Mouse (Mus musculus) lung, embryonic 14.5 days (tissue): Measurements from ENCODE around the gene Samd4b. TPM values are rescaled to one million over a fixed set of nuclear protein-coding genes. Genes with fewer than 3 reads are reported as not detected.

Experiments
- ATAC-seq: fragments of 200-750 bp; cut with Nextera tagmentation; 2 replicates; pipeline ENCODE4 v1.8.0; 2017; ENCODE audit warnings: mild to moderate bottlenecking, moderate TSS enrichment, moderate library complexity; ENCODE audit not compliant: insufficient read depth
- DNase-seq: peaks from one replicate; pipeline ENCODE4 v3.0.0-alpha.2; 2015
- H3K27ac ChIP-seq: fragments of 300-500 bp; sonication (generic); 2 replicates; pipeline ENCODE4 v1.5.1; 2014; ENCODE audit warnings: low read depth, mild to moderate bottlenecking, moderate library complexity
- H3K27me3 ChIP-seq: fragments of 300-500 bp; sonication (generic); 2 replicates; pipeline ENCODE4 v1.6.1; 2014; ENCODE audit warnings: low read length, control low read depth; ENCODE audit not compliant: insufficient read depth
- H3K36me3 ChIP-seq: fragments of 300-500 bp; sonication (generic); 2 replicates; pipeline ENCODE4 v1.6.1; 2014; ENCODE audit warnings: control low read depth; ENCODE audit not compliant: insufficient read depth
- H3K4me1 ChIP-seq: fragments of 300-500 bp; sonication (generic); 2 replicates; pipeline ENCODE4 v1.6.1; 2014; ENCODE audit warnings: antibody characterized with exemption, control low read depth; ENCODE audit not compliant: insufficient read depth
- H3K4me2 ChIP-seq: fragments of 300-500 bp; sonication (generic); 2 replicates; pipeline ENCODE4 v1.6.1; 2014; ENCODE audit warnings: mild to moderate bottlenecking
- H3K4me3 ChIP-seq: fragments of 300-500 bp; sonication (generic); 2 replicates; pipeline ENCODE4 v1.5.1; 2014; ENCODE audit warnings: low read depth, low read length
- H3K9ac ChIP-seq: fragments of 300-500 bp; sonication (generic); 2 replicates; pipeline ENCODE4 v1.6.1; 2014
- H3K9me3 ChIP-seq: fragments of 300-500 bp; sonication (generic); 2 replicates; pipeline ENCODE4 v1.6.1; 2016; ENCODE audit warnings: low read depth, low read length, control low read depth
- CTCF ChIP-seq: IDR thresholded peaks from 2 replicates; pipeline ENCODE4 v1.5.1; 2016; ENCODE audit warnings: antibody characterized with exemption, low read depth
- WGBS: fragments of 180-500 bp; shearing (Covaris S2); extraction: QIAGEN DNeasy Blood & Tissue Kit; methylation state at CpG from one replicate; pipeline ENCODE4 v1.1.7; 2014; 5-methylcytosine and 5-hydroxymethylcytosine counted together
- polyA plus RNA-seq: library from polyadenylated mRNA; unstranded; fragments of >200 nt; fragmentation: Nextera tagmentation; extraction: Ambion mirVana; gene quantifications from 2 replicates; pipeline ENCODE4 v1.2.1, GENCODE M21; 2014

The Samd4b gene
- polyA plus RNA-seq, 1 experiment from 2014 or later, result 34.0 TPM

DNA sequence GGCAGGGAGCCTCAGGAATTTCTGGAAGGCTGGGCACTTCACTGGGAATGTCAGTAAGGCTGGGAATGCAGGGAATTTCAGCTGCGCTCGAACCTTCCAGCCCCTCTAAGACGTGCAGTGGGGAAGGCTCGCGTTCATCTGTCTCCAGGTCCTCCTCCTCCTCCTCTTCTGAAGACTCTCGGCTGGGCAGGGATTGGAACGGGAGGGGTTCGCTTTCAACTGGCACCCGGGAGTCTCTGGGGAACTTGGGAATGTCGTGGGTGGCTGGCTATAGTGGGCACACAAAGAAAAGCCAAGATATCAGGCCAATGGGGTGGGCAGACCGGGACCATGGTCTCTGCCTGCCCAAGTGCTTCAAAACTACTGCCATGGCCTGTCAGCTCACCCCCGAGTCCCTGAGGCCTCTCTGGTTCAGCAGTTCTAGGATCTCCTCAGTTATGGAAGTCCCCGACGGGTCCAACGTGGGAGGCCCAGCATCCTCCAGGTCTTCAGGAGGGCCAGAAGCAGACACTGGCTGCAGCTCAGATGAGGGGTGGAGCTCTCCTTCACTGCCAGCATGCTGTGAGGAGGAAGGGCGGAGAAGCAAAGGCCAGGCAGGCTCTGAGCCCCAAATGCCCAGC is 235.4 kb downstream of the Samd4b start:
- Histone ChIP-seq H3K27me3 (no peaks in the 10 kb centered on the region), H3K9me3 (no peaks in the 10 kb centered on the region), H3K36me3 (peaks cover 75% of the 10 kb centered on the region), H3K27ac (no peak overlapping the region), H3K9ac (no peak overlapping the region), H3K4me3 (no peak overlapping the region), H3K4me1 (peaks cover 7% of the 10 kb centered on the region), H3K4me2 (no peak overlapping the region)
- DNase-seq (no peak), ATAC-seq (no peak)
- TF ChIP-seq CTCF, result no peak
- 83% methylated on average over 16 of the region's 16 CpGs for WGBS

DNA sequence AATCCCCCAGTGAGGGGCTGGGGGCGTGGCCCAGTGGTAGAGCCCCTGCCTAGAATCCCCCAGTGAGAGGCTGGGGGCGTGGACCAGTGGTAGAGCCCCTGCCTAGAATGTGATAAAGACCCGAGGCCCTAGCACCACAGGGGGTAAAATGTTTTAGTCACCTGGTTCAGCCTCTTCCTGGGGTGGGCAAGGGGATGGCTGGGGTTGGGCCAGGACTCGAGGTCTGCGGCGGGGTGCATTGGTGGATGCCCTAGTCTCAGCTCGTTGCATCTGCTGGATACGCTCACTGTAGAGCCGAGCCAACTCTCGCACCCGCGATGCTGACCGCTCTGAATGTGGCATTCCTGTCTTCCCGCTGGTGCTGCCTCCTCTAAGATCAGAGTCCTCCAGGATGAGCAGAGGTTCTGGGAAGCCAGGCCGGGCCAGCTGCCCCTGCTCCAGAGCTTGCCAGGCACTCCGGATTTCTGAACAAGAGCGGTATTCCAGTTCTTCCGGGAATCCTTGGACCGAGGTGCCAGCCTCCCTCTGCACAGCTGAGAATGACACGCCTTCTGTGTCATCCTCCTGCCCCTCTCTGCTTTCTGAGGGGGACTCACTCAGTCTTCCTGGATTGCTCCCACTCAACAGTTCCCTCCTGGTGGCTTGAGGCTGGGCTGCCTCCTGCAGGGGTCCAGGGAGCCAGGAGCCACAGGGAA is 236.2 kb downstream of the Samd4b start:
- Histone ChIP-seq H3K27me3 (no peaks in the 10 kb centered on the region), H3K4me1 (peaks cover 13% of the 10 kb centered on the region), H3K9me3 (no peaks in the 10 kb centered on the region), H3K27ac (no peak overlapping the region), H3K36me3 (peaks cover 67% of the 10 kb centered on the region), H3K9ac (no peak overlapping the region), H3K4me2 (no peak overlapping the region), H3K4me3 (no peak overlapping the region)
- ATAC-seq (no peak), DNase-seq (no peak)
- no peak for TF ChIP-seq CTCF
- WGBS, result 94% methylated on average over 19 of the region's 20 CpGs

DNA sequence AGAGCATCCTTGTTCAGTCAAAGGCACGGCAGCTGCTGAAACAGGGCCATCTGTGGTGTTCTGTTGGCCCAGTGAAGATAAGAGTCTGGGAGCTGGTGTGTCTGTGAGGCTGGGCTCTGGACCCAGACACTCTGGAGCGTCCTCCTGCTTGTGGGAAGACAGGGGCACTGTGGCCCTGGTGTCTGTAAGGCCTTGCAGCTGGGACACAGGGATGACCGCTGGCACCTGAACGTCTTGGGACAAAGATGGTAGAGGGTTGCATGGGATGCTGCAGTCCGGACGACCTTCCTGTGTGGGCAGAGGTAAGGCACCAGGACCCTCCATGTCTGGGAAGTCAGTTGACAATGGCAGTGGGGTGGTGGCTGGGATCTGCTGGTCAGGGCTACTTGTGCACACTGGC is 237.7 kb downstream of the Samd4b start:
- H3K9ac ChIP-seq, result no peak overlapping the region
- H3K4me1 ChIP-seq, result peaks cover 13% of the 10 kb centered on the region
- H3K27ac ChIP-seq, result no peak overlapping the region
- H3K4me2 ChIP-seq, result no peak overlapping the region
- TF ChIP-seq CTCF, result no peak
- DNase-seq (no peak), ATAC-seq (no peak)
- H3K27me3 ChIP-seq, result no peaks in the 10 kb centered on the region
- H3K9me3 ChIP-seq, result no peaks in the 10 kb centered on the region
- no peak overlapping the region for H3K4me3 ChIP-seq
- peaks cover 56% of the 10 kb centered on the region for H3K36me3 ChIP-seq
- WGBS, result 91% methylated on average over 6 of the region's 6 CpGs

DNA sequence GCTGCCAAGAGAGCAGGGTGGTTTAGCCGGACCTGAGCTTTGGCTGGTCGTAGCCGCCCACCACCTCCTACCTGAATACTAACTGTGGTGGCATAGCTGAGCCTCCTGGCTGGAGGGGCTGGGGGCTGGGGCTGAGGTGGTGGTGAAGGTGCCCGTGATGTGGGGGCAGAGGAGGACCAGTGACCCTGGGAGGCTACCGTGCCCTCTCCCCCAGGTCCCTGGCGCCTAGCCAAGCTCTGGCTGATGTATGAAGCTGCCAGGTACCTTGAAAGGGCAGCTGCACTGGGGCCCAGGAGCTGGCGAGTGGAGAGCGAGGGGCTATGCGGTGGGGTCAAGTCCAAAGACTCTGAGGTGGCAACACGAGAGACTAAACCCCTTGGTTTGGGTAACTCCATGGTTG is 238.1 kb downstream of the Samd4b start:
- no peak for TF ChIP-seq CTCF
- no peak overlapping the region for H3K4me3 ChIP-seq
- H3K36me3 ChIP-seq, result peaks cover 55% of the 10 kb centered on the region

DNA sequence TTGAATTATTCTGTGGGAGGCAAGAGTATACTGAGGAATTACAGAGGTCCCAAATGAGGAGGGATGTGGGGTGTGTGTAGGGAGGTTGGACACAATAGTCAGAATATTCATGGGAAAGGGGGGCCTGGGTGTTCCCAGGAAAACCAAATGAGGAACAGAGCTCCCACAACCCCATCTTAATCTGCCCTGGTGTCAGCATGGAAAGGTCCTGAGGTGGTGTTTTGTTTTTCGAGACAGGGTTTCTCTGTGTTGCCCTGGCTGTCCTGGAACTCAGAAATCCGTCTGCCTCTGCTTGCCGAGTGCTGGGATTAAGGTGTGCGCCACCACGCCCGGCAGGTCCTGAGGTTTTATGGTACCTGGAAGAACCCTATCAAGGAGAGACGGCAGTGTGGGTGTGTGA is 239.5 kb downstream of the Samd4b start:
- H3K27me3 ChIP-seq, result no peaks in the 10 kb centered on the region
- WGBS, result 47% methylated on average over 7 of the region's 7 CpGs
- H3K9ac ChIP-seq, result peak overlapping the region; percentile 20; the same call in 1 of the 2 replicates
- no peaks in the 10 kb centered on the region for H3K9me3 ChIP-seq
- no peak overlapping the region for H3K4me3 ChIP-seq
- peaks cover 58% of the 10 kb centered on the region for H3K36me3 ChIP-seq
- no peak for ATAC-seq
- H3K4me2 ChIP-seq, result no peak overlapping the region
- DNase-seq, result no peak
- peak overlapping the region; percentile 58 for H3K27ac ChIP-seq
- peaks cover 13% of the 10 kb centered on the region for H3K4me1 ChIP-seq
- TF ChIP-seq CTCF, result no peak

More for the DNA sequence above, 238.1 kb downstream of the Samd4b start:
- no peak for DNase-seq
- Histone ChIP-seq H3K4me2 (no peak overlapping the region), H3K27me3 (no peaks in the 10 kb centered on the region), H3K9ac (no peak overlapping the region), H3K9me3 (no peaks in the 10 kb centered on the region), H3K4me1 (peaks cover 13% of the 10 kb centered on the region), H3K27ac (no peak overlapping the region)
- no peak for ATAC-seq
- 81% methylated on average over 10 of the region's 10 CpGs for WGBS

DNA sequence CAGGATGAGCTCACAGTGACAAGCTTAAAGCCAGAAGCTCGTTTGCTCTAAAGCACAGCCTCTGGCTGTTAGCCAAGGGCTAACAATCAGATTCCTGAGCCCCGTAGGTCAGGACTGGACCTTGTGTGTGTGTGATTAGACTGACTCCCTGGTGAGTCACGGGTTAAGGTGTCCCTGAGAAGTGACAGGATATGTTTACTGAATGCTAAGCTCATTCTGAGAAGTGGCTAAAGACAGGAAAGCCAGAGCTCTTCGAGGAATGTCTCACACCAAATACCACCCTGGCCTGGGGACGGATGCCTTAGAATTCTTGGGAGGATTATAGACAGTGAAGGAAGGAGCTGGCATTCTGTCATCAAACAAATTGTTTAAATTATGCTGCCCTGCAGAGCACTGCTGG is 240.0 kb downstream of the Samd4b start:
- peaks cover 13% of the 10 kb centered on the region for H3K4me1 ChIP-seq
- H3K4me2 ChIP-seq, result peak overlapping the region; percentile 20; the same call in 1 of the 2 replicates
- WGBS, result 3% methylated on average over 5 of the region's 5 CpGs
- TF ChIP-seq CTCF, result no peak
- H3K9me3 ChIP-seq, result no peaks in the 10 kb centered on the region
- H3K4me3 ChIP-seq, result no peak overlapping the region
- H3K36me3 ChIP-seq, result peaks cover 62% of the 10 kb centered on the region
- peak overlapping the region; percentile 58 for H3K27ac ChIP-seq
- H3K9ac ChIP-seq, result peak overlapping the region; percentile 36
- DNase-seq (peak; percentile 75), ATAC-seq (no peak)
- H3K27me3 ChIP-seq, result no peaks in the 10 kb centered on the region

DNA sequence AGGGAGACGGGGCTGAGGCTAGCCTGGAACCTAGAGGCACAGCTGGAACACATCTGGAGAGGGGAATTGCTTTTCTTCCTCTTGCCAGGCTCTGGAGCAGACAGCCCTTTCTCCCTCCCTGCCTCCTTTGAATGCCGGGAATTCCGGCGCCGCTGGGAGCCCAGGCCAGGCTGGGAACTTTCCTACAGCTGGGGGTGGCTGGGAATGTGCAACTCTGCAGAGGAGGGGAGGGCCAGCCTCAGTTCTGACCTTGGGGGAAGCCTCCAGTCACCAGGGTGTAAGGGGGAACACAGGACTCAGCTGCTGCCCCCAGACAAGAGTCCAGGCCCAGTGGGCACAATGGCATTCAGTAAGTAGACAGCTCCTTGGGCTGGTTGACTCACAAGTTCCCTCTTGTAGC is 241.0 kb downstream of the Samd4b start:
- H3K4me1 ChIP-seq, result peaks cover 13% of the 10 kb centered on the region
- DNase-seq, result peak; percentile 83
- peak overlapping the region; percentile 36; the same call in 1 of the 2 replicates for H3K9ac ChIP-seq
- peak; percentile 62 for ATAC-seq
- no peak overlapping the region for H3K4me3 ChIP-seq
- 3% methylated on average over 5 of the region's 5 CpGs for WGBS
- no peaks in the 10 kb centered on the region for H3K27me3 ChIP-seq
- H3K27ac ChIP-seq, result peak overlapping the region; percentile 58
- H3K36me3 ChIP-seq, result peaks cover 62% of the 10 kb centered on the region
- 0 out of 2 replicates have a peak overlapping the region, but pooled peaks have one; percentile 4 for H3K4me2 ChIP-seq
- H3K9me3 ChIP-seq, result no peaks in the 10 kb centered on the region
- no peak for TF ChIP-seq CTCF
